Mouse (Mus musculus) lung, postnatal 14 days (tissue): Measurements from ENCODE around the gene Hyal1.
A peak's percentile ranks its signal among the peaks of the same experiment; 100 is the strongest.

Experiments
- DNase-seq: peaks from one replicate; pipeline ENCODE4 v3.0.0; 2021

The Hyal1 gene

GRCm38 (mm10) chr9:107576357-107577107 lies at the start of gene Hyal1:
Hyal1 (plus strand) TSS chr9:107576927.
- peak; percentile 85 for DNase-seq

GRCm38 (mm10) chr9:107533791-107534407 lies 42.8 kb upstream of the Hyal1 start, which contains the start of gene Tmem115:
Tmem115 (plus strand) TSS chr9:107533945.
- peak; percentile 90 for DNase-seq

- DNase-seq = peak; percentile 22
These were observed 42.1 kb upstream of the Hyal1 start for GRCm38 (mm10) chr9:107534408-107535202.

- DNase-seq = no peak
These were observed 38.5 kb upstream of the Hyal1 start for GRCm38 (mm10) chr9:107538231-107538630.

GRCm38 (mm10) chr9:107538711-107539110 lies 38.0 kb upstream of the Hyal1 start:
- no peak for DNase-seq

- no peak for DNase-seq
These were observed 36.8 kb upstream of the Hyal1 start for GRCm38 (mm10) chr9:107539940-107540339.

GRCm38 (mm10) chr9:107540420-107540819 lies 36.3 kb upstream of the Hyal1 start:
- no peak for DNase-seq

- DNase-seq = no peak
These were observed 35.7 kb upstream of the Hyal1 start for GRCm38 (mm10) chr9:107541005-107541404.

- peak; percentile 95 for DNase-seq
These were observed 35.0 kb upstream of the Hyal1 start, which contains the start of the genes Cyb561d2 and Nprl2 for GRCm38 (mm10) chr9:107541474-107542351. Cyb561d2 (minus strand) TSS chr9:107542193. Nprl2 (plus strand) TSS chr9:107542226.

- no peak for DNase-seq
These were observed 34.4 kb upstream of the Hyal1 start for GRCm38 (mm10) chr9:107542352-107542686.

- no peak for DNase-seq
These were observed 34.0 kb upstream of the Hyal1 start for GRCm38 (mm10) chr9:107542721-107543120.

GRCm38 (mm10) chr9:107543299-107543698 lies 33.4 kb upstream of the Hyal1 start:
- no peak for DNase-seq

GRCm38 (mm10) chr9:107544196-107544700 lies 32.5 kb upstream of the Hyal1 start:
- DNase-seq = no peak

- no peak for DNase-seq
These were observed 32.0 kb upstream of the Hyal1 start for GRCm38 (mm10) chr9:107544729-107545128.

GRCm38 (mm10) chr9:107545199-107545598 lies 31.5 kb upstream of the Hyal1 start:
- DNase-seq = no peak

GRCm38 (mm10) chr9:107545602-107546001 lies 31.1 kb upstream of the Hyal1 start:
- DNase-seq = peak; percentile 84

GRCm38 (mm10) chr9:107547026-107547425 lies 29.7 kb upstream of the Hyal1 start, which contains the start of gene Zmynd10:
Zmynd10 (plus strand) TSS chr9:107547298.
- peak; percentile 92 for DNase-seq

- DNase-seq = no peak
These were observed 28.8 kb upstream of the Hyal1 start for GRCm38 (mm10) chr9:107547957-107548356.

GRCm38 (mm10) chr9:107548820-107549219 lies 27.9 kb upstream of the Hyal1 start:
- DNase-seq = no peak

- no peak for DNase-seq
These were observed 27.2 kb upstream of the Hyal1 start for GRCm38 (mm10) chr9:107549297-107550074.

GRCm38 (mm10) chr9:107550491-107551116 lies 26.1 kb upstream of the Hyal1 start:
- no peak for DNase-seq
